Mouse (Mus musculus): ENCODE data around the gene Tomm20l. TPM values are rescaled to one million over a fixed set of nuclear protein-coding genes. Genes with fewer than 3 reads are reported as not detected.

The Tomm20l gene
- total RNA-seq, 1 experiment: not detected

DNA sequence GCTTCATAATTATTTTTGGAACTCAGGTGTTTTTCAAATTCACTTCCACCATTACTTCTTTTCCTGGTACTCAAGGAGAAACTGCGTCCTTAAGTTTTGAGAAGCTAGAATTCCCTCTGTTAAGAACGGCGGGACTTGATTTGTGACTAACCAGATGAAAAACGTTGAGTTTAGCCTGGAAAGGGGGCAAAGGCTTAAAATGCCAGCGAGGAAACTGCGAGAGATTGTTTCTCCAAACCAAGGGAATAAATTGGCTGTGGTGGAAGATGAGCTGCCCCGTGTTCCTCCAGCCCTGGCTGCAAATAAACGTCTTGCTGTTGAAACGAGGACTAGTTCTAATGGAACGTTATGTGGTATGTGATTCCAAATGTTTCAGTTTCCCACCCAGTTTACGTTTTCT is 26.5 kb downstream of the Tomm20l start:
- H3K9ac ChIP-seq (ENCODE audit: insufficient read depth, low read depth, low read length, poor library complexity, severe bottlenecking): peak overlapping the region; percentile 65; the same call in 1 of the 2 replicates
- TF ChIP-seq ZC3H11A (IDR thresholded peaks at IDR 0.05; ENCODE audit: borderline replicate concordance, low read depth, low read length) (no peak), MAFK (IDR thresholded peaks at IDR 0.05; ENCODE audit: insufficient read depth, low read depth, low read length) (no peak), ZNF384 (IDR thresholded peaks at IDR 0.05; ENCODE audit: low read depth, low read length) (no peak), CHD2 (IDR thresholded peaks at IDR 0.05; ENCODE audit: low read depth, low read length) (no peak), HCFC1 (IDR thresholded peaks at IDR 0.05; ENCODE audit: borderline replicate concordance, insufficient read depth, low read length) (no peak)
- in situ Hi-C loops (cut with MboI; ENCODE audit: low sequenced_read_pairs in 2 of 2, unreplicated experiment in 2 of 2): no loop called here
- H3K27ac ChIP-seq (ENCODE audit: insufficient read depth, low read depth, low read length, poor library complexity, severe bottlenecking): no peak overlapping the region
- peaks cover 14% of the 10 kb centered on the region for H3K36me3 ChIP-seq (ENCODE audit: control insufficient read depth, insufficient read depth, low read length, poor library complexity, severe bottlenecking)
- no peak for DNase-seq (ENCODE audit: low read depth, low spot score)
- H3K4me1 ChIP-seq (ENCODE audit: control insufficient read depth in 2 of 2, insufficient read depth in 2 of 2, low read length in 2 of 2, poor library complexity in 1 of 2): peaks cover 0 to 3% of the 10 kb centered on the region in 2 experiments; a peak in 1 of 4 replicates
- H3K9me3 ChIP-seq (ENCODE audit: control insufficient read depth, insufficient read depth, low read depth, low read length): no peaks in the 10 kb centered on the region
- peak overlapping the region; percentile 94 to 98 for H3K4me3 ChIP-seq (ENCODE audit: insufficient read depth in 1 of 2, low read depth in 1 of 2, low read length in 2 of 2, poor library complexity in 1 of 2, severe bottlenecking in 1 of 2)

- no peak overlapping the region for H3K4me3 ChIP-seq (ENCODE audit: insufficient read depth in 1 of 2, low read depth in 1 of 2, low read length in 2 of 2, poor library complexity in 1 of 2, severe bottlenecking in 1 of 2)
- peaks cover 16% of the 10 kb centered on the region for H3K36me3 ChIP-seq (ENCODE audit: control insufficient read depth, insufficient read depth, low read length, poor library complexity, severe bottlenecking)
These were observed 28.1 kb downstream of the Tomm20l start for GRCm38 (mm10) chr12:71139258-71139828.

GRCm38 (mm10) chr12:71141189-71141588 is 30.0 kb downstream of the Tomm20l start:
- DNase-seq (ENCODE audit: low read depth, low spot score): no peak
- peaks cover 18% of the 10 kb centered on the region for H3K36me3 ChIP-seq (ENCODE audit: control insufficient read depth, insufficient read depth, low read length, poor library complexity, severe bottlenecking)
- H3K4me1 ChIP-seq (ENCODE audit: control insufficient read depth in 2 of 2, insufficient read depth in 2 of 2, low read length in 2 of 2, poor library complexity in 1 of 2): peaks cover 0 to 3% of the 10 kb centered on the region in 2 experiments; a peak in 1 of 4 replicates
- in situ Hi-C loops (cut with MboI; ENCODE audit: low sequenced_read_pairs in 2 of 2, unreplicated experiment in 2 of 2): no loop called here
- no peak for TF ChIP-seq ZNF384 (IDR thresholded peaks at IDR 0.05; ENCODE audit: low read depth, low read length)
- no peak for TF ChIP-seq HCFC1 (IDR thresholded peaks at IDR 0.05; ENCODE audit: borderline replicate concordance, insufficient read depth, low read length)
- no peak for TF ChIP-seq MAFK (IDR thresholded peaks at IDR 0.05; ENCODE audit: insufficient read depth, low read depth, low read length)
- TF ChIP-seq CHD2 (IDR thresholded peaks at IDR 0.05; ENCODE audit: low read depth, low read length): no peak
- TF ChIP-seq ZC3H11A (IDR thresholded peaks at IDR 0.05; ENCODE audit: borderline replicate concordance, low read depth, low read length): no peak
- H3K9ac ChIP-seq (ENCODE audit: insufficient read depth, low read depth, low read length, poor library complexity, severe bottlenecking): no peak overlapping the region
- no peaks in the 10 kb centered on the region for H3K9me3 ChIP-seq (ENCODE audit: control insufficient read depth, insufficient read depth, low read depth, low read length)
- H3K4me3 ChIP-seq (ENCODE audit: insufficient read depth in 1 of 2, low read depth in 1 of 2, low read length in 2 of 2, poor library complexity in 1 of 2, severe bottlenecking in 1 of 2): no peak overlapping the region
- no peak overlapping the region for H3K27ac ChIP-seq (ENCODE audit: insufficient read depth, low read depth, low read length, poor library complexity, severe bottlenecking)

More at GRCm38 (mm10) chr12:71139258-71139828, 28.1 kb downstream of the Tomm20l start:
- Histone ChIP-seq H3K9ac (ENCODE audit: insufficient read depth, low read depth, low read length, poor library complexity, severe bottlenecking) (no peak overlapping the region), H3K27ac (ENCODE audit: insufficient read depth, low read depth, low read length, poor library complexity, severe bottlenecking) (no peak overlapping the region), H3K4me1 (ENCODE audit: control insufficient read depth in 2 of 2, insufficient read depth in 2 of 2, low read length in 2 of 2, poor library complexity in 1 of 2) (peaks cover 0 to 3% of the 10 kb centered on the region in 2 experiments; a peak in 1 of 4 replicates), H3K9me3 (ENCODE audit: control insufficient read depth, insufficient read depth, low read depth, low read length) (no peaks in the 10 kb centered on the region)
- DNase-seq (ENCODE audit: low read depth, low spot score): no peak
- in situ Hi-C loops (cut with MboI; ENCODE audit: low sequenced_read_pairs in 2 of 2, unreplicated experiment in 2 of 2): no loop called here
- TF ChIP-seq ZC3H11A (IDR thresholded peaks at IDR 0.05; ENCODE audit: borderline replicate concordance, low read depth, low read length) (no peak), ZNF384 (IDR thresholded peaks at IDR 0.05; ENCODE audit: low read depth, low read length) (peak; percentile 89), HCFC1 (IDR thresholded peaks at IDR 0.05; ENCODE audit: borderline replicate concordance, insufficient read depth, low read length) (no peak)

- Histone ChIP-seq H3K9me3 (ENCODE audit: control insufficient read depth, insufficient read depth, low read depth, low read length) (no peaks in the 10 kb centered on the region), H3K36me3 (ENCODE audit: control insufficient read depth, insufficient read depth, low read length, poor library complexity, severe bottlenecking) (peaks cover 30% of the 10 kb centered on the region), H3K9ac (ENCODE audit: insufficient read depth, low read depth, low read length, poor library complexity, severe bottlenecking) (no peak overlapping the region), H3K4me3 (ENCODE audit: insufficient read depth in 1 of 2, low read depth in 1 of 2, low read length in 2 of 2, poor library complexity in 1 of 2, severe bottlenecking in 1 of 2) (no peak overlapping the region), H3K27ac (ENCODE audit: insufficient read depth, low read depth, low read length, poor library complexity, severe bottlenecking) (no peak overlapping the region), H3K4me1 (ENCODE audit: control insufficient read depth in 2 of 2, insufficient read depth in 2 of 2, low read length in 2 of 2, poor library complexity in 1 of 2) (no peaks in the 10 kb centered on the region)
- peak; percentile 40 for DNase-seq (ENCODE audit: low read depth, low spot score)
- TF ChIP-seq ZNF384 (IDR thresholded peaks at IDR 0.05; ENCODE audit: low read depth, low read length): no peak
- no peak for TF ChIP-seq HCFC1 (IDR thresholded peaks at IDR 0.05; ENCODE audit: borderline replicate concordance, insufficient read depth, low read length)
- TF ChIP-seq ZC3H11A (IDR thresholded peaks at IDR 0.05; ENCODE audit: borderline replicate concordance, low read depth, low read length): no peak
- no peak for TF ChIP-seq CHD2 (IDR thresholded peaks at IDR 0.05; ENCODE audit: low read depth, low read length)
- in situ Hi-C loops (cut with MboI; ENCODE audit: low sequenced_read_pairs in 2 of 2, unreplicated experiment in 2 of 2): no loop called here
These were observed 36.4 kb downstream of the Tomm20l start for GRCm38 (mm10) chr12:71147641-71148040.

All from ES-E14 (cell line).